Mouse (Mus musculus): ENCODE measurements around the gene Actl6a.
"Not testable (repeated sequence)": the region's sequence is repeated elsewhere in the genome, so short reads cannot be mapped to it uniquely, and the experiment has no call there.

Gene Actl6a

GRCm38 (mm10) chr3:32705647-32706348 is at the start of gene Actl6a:
Gene Actl6a (plus strand): TSS chr3:32706298.
- not testable (repeated sequence) for DNase-seq (ENCODE audit: low spot score in 2 of 2)

DNA sequence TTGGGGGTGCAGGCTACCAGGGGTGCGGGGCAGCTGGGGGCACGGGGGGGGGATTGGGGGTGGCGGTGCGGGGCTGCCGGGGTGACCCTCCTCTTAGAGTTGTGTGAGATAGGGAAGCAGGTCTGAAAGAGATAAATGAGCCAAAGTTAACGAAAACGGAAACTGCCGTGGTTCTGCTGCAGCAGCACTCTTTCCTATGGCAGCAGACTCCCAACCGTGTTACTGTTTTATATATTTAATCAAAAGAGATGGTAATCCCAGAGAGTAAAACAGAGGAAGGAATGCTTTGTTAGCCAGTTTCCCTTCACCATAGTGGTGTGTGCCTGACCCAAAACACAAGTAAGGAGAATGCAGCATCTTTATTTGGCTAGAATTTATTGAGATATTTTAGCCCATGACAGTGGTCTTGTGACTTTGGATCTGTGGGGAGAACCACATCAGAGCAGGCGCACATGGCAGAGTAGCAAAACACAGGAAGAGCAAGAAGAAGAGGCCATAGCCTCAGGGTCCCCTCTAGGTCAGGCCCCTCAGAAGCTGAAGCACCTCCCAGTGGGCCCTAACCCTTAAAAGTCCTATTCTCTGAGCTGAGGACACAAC is 49.6 kb upstream of the Actl6a start:
- no peak for DNase-seq (ENCODE audit: low spot score in 2 of 2)

DNA sequence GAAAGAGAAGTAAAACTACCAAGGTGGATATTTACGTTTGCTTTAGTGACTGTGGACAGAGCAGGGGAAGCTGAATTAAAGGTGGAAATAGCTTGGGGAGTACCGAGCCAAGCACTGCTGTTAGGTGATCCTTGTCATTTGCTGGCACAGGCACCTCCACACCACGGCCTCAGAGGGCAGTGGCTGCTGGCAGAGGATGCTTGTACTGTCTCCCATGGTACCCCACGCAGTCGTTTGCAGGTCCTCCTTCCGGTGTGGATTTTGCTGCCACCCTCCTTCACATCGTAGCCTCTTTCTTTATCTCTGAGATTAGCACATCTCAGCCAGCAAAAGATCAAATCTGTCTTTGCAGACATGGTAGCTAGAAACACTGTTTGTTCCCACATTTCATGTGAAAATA is 47.7 kb upstream of the Actl6a start:
- no peak for DNase-seq (ENCODE audit: low spot score in 2 of 2)

DNA sequence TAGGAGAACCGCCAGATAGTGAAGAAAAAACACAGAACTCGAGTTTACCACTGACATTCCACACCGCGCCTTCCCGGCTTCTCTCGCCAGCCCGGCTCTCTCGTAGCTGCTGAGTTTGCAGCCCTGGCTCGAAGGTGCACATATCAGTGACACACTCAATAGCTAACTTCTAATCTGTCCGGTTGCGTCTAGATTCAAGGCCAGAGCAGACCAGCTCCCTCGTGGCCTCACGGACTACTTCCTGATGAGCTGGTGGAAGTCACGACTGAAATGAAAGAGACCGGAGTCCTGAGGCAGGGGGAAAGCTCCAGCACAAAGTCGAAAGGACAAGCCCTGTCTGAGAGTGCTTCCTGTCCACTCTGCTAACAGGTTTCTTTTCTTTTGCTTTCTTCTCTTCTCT is 47.3 kb upstream of the Actl6a start:
- no peak for DNase-seq (ENCODE audit: low spot score in 2 of 2)

- DNase-seq (ENCODE audit: low spot score in 2 of 2): no peak
These were observed 46.6 kb upstream of the Actl6a start for GRCm38 (mm10) chr3:32659506-32659905.

GRCm38 (mm10) chr3:32660276-32660675 is 45.8 kb upstream of the Actl6a start:
- DNase-seq (ENCODE audit: low spot score in 2 of 2): no peak

DNA sequence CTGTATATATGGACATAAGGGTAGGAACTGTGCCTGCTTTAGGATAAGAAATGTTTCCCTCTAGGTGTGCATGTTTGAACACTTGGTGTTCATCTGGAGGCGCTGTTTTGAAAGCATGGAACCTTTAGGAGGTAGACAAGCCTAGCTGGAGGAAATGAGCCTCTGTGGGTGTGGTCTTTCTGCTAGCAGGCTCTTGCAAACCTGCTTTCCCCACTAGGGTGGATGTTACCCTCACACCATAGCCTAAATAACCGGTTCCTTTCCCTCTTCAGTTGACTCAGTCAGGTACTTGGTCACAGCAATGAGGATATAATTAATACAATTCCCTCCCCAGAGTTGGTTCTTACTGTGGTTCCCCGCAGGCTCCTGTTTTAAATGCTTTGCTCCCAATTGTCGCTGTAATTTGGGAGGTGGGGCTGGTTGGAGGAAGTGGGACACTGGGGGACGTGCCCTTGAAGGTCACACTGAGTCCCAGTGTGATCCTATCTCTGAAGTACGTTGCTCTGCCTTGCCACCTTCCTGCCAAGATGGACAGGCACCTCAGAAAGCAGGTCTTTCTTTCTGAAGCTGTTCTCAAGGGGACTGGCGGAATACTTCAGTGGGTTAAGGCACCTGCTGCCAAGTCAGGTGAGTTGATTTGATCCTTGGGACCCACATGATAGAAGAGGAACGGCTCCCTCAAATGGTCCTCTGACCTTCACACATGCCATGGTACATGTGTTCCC is 45.1 kb upstream of the Actl6a start:
- no peak for DNase-seq (ENCODE audit: low spot score in 2 of 2)

- no peak for DNase-seq (ENCODE audit: low spot score in 2 of 2)
These were observed 44.6 kb upstream of the Actl6a start for GRCm38 (mm10) chr3:32661556-32661930.

DNA sequence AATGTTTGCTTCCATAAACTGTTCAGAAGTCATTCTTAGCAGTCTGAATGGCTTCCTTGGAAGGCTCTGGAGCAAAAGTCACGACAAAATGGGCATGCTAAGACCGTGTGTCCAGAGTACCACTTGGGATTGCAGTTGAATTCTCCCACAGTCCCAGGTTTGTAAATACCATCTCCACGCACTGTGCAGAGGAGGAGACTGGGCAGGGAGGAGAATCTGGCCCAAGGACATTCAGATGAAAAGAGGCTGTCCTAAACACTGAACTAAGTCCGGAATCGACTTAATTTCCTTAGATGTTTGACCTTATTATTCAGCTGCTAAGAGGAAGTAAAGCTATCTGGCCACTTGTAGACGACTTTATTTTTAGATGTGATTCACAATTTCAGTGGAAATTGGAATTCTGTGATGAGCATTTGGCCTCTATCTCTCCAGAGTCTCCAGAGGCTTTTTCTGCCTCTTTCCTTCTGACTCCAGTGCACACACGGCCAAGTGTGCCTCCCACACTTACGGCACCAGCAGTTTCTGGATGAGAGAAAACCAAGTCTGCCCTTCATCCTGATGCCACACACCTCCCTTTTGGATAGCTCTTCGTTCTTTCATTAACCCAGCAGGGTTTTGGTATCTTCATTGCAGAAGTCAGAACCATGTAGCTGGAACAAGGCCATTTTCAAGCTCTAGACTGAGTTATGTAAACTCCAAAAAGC is 37.7 kb upstream of the Actl6a start:
- DNase-seq (ENCODE audit: low spot score in 2 of 2): no peak

- no peak for DNase-seq (ENCODE audit: low spot score in 2 of 2)
These were observed 36.9 kb upstream of the Actl6a start for GRCm38 (mm10) chr3:32669211-32669610.

GRCm38 (mm10) chr3:32670196-32670595 is 35.9 kb upstream of the Actl6a start:
- no peak for DNase-seq (ENCODE audit: low spot score in 2 of 2)

- no peak for DNase-seq (ENCODE audit: low spot score in 2 of 2)
These were observed 32.9 kb upstream of the Actl6a start for GRCm38 (mm10) chr3:32673151-32673550.

DNA sequence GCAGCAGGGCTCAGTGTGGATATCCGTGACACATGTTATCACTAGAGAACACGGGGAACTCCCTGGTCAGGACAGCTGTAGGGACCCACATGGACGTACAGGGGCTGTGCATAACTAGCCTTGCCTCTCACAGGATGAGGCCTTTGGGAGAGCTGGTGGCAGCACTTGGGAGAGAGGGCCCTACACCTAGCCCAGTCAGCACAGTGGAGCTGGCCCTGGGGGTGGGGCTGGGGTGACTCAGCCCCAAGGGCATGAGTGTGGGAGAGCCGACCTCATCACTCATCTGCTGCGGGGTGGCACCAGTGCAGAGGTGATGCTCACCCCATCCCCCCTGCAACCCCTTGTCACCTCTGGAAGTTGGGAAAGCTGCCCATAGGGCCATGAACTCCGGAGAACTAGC is 29.7 kb upstream of the Actl6a start:
- DNase-seq (ENCODE audit: low spot score in 2 of 2): no peak

DNA sequence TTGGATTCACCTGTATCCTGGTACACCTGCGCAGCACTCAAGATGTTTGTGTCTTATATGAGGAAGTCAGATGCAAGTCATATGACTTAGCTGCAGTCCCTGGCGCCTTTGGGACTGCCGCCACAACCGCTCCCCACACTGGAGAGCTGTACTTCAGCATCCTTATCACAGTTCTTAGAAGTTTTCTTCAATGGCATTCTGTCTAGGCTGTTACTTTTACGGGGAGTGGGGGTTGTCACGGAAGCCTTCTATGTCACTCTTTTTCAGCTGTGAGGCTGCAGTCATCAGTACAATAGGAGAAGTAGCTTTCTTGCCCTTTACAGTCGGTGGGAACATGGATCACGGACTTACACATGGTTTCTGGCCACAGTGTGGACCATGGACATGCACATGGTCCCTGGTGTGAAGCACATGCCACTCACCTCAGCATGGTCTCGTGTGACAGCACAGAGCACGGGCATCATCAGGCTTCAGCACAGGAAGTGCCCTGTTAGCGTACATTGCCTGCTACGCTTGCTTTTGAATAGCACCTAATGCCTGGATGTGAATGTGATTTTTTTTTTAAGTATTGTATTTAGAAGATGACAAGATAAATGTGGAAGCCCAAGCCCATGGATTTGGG is 23.1 kb upstream of the Actl6a start:
- DNase-seq (ENCODE audit: low spot score in 2 of 2): no peak

GRCm38 (mm10) chr3:32684631-32685030 is 21.5 kb upstream of the Actl6a start:
- DNase-seq (ENCODE audit: low spot score in 2 of 2): no peak

DNA sequence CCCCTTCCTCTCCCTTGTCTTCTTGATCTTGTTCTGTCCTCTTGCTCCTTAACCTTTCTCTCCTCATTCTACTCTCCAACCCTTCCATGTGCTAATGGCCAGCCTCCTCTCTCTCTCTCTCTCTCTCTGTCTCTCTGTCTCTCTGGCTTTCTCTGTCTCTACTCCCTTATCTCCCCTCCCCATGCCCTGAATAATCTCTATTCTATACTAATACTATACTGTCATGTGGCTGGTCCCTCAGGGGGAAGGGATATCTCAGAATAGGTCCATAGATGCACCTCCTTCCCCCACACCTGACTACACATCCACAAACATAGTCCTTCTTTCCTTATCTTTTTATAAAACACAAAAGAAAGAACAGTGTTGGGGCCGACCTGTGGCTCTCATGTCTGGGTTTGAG is 19.6 kb upstream of the Actl6a start:
- DNase-seq (ENCODE audit: low spot score in 2 of 2): no peak

- DNase-seq (ENCODE audit: low spot score in 2 of 2): no peak
These were observed 18.9 kb upstream of the Actl6a start for GRCm38 (mm10) chr3:32687156-32687555.

GRCm38 (mm10) chr3:32689567-32689999 is 16.5 kb upstream of the Actl6a start:
- no peak for DNase-seq (ENCODE audit: low spot score in 2 of 2)

GRCm38 (mm10) chr3:32690008-32690407 is 16.1 kb upstream of the Actl6a start:
- DNase-seq (ENCODE audit: low spot score in 2 of 2): no peak

DNA sequence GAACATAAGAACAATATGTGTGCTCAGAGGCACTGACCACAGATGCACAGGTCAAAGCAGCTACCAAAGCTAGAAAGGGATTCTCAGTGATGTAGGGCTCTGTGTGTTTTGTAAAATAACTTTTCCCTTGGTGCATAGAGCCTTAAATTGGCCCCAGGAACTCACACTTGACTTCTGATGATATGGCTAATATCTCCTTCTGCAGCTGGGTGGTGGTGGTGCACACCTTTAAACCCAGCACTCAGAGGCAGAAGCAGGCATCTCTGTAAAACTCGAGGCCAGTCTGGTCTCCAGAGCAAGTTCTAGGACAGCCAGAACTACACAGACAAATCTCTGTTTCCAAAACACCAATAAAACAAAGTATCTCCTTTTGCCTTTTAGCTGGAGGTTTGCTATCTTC is 15.2 kb upstream of the Actl6a start:
- no peak for DNase-seq (ENCODE audit: low spot score in 2 of 2)

- no peak for DNase-seq (ENCODE audit: low spot score in 2 of 2)
These were observed 14.3 kb upstream of the Actl6a start for GRCm38 (mm10) chr3:32691841-32692240.

DNA sequence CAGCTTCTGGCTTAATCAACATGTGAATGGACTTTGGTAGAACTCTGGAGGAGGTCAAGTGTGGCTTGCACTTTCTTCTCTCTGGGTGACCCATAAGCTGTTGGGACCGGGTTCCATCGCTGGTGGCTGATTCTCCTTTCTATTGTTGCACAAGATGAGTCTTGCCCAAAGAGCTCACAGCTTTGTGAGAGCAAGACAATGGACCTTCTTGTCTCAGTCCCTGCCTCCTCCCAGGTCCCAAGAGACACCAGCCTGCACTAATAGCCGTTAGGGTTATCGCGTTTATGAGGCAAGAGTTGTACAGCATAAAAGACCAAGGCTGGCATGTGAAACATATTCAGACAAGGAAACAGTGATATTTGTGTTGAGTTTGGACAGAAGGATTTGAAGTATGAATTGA is 11.9 kb upstream of the Actl6a start:
- DNase-seq (ENCODE audit: low spot score in 2 of 2): no peak
